Mouse (Mus musculus): Measurements from ENCODE around the gene Vapa.

DNA sequence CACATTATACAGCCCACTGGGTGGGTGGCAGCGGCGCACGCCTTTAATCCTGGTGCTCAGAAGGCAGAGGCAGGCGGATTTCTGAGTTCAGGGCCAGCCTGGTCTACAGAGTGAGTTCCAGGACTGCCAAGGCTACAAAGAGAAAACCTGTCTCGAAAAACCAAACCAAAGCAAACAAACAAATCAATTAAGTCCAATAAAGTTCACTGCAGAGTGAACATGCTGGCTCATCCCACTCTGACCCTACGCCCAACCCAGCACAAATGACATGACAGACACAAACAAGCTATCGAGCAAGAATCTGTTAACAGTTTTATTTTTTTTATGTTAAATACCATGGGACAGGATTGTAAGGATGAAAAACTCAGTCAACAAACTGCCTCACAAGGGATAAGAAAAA, 33.6 kb downstream of the Vapa start:
- TF ChIP-seq CHD1 (IDR thresholded peaks at IDR 0.05; ENCODE audit: low read depth, low read length) (no peak), E2F4 (IDR thresholded peaks at IDR 0.05; ENCODE audit: borderline replicate concordance, low read depth, low read length) (no peak), POLR2A (IDR thresholded peaks at IDR 0.05; ENCODE audit: control insufficient read depth in 1 of 2, insufficient read depth in 1 of 2, low read depth in 1 of 2, low read length in 2 of 2, poor library complexity in 1 of 2) (no peak), CTCF (IDR thresholded peaks at IDR 0.05 in 2 of 3, conservative IDR thresholded peaks at IDR 0.05 in 1 of 3; ENCODE audit: control insufficient read depth in 1 of 3, insufficient read depth in 1 of 3, low read depth in 2 of 3, low read length in 3 of 3, poor library complexity in 1 of 3, severe bottlenecking in 1 of 3) (no peak), MAX (IDR thresholded peaks at IDR 0.05; ENCODE audit: low read length) (no peak), ZNF384 (IDR thresholded peaks at IDR 0.05; ENCODE audit: low read depth, low read length) (no peak), MYC (IDR thresholded peaks at IDR 0.05; ENCODE audit: low read depth, low read length) (no peak), EP300 (IDR thresholded peaks at IDR 0.05; ENCODE audit: low read depth in 1 of 2, low read length in 2 of 2) (no peak), USF1 (IDR thresholded peaks at IDR 0.05; ENCODE audit: low read depth, low read length) (no peak), GABPA (IDR thresholded peaks at IDR 0.05; ENCODE audit: low read depth, low read length) (no peak)
